Mouse (Mus musculus) frontal cortex, postnatal 25 days (tissue): ENCODE measurements around the gene Cdkal1.

ENCODE experiments used
- DNase-seq, 2 experiments: peaks; one replicate each; pipeline ENCODE4 v3.0.0; 2022; ENCODE audit warnings: low spot score in 2 of 2

Gene Cdkal1

DNA sequence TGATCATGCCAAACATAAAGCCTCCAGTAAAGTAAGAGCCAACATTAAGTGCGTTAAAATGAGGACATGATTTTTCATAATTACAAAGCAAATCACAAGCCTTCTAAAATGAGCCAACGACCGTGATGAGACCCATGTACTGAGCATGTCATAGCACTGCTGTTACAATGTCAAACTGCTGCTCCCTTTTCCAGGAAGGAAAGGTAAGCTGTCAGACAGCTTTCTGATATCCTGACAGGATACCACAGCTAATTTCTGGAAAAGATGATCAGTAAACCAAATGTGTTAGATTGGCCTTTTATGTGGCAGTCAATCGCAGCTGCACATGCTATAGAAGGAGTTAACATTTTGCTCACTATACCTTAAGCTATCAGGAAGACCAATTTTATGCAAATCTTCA is 44.7 kb downstream of the Cdkal1 start:
- DNase-seq = no peak

DNA sequence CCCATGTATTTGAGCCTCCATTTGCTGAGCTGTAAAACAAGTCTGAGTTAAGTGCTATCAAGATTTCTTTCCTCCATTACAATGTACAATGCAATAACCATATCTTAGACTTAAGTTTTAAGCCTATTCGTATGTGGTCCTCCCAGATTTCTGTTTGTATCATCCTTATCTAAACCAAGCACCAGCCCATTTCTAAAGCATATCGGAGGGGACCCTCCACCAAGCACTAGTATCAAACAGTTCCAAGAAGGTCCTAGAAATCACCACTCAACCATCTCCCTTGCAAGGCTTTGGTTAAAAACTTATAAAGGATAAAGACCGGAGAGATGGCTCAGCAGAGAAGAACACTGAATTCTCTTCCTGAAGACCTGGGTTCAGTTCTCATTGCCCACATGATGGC is 47.1 kb downstream of the Cdkal1 start:
- DNase-seq = no peak

DNA sequence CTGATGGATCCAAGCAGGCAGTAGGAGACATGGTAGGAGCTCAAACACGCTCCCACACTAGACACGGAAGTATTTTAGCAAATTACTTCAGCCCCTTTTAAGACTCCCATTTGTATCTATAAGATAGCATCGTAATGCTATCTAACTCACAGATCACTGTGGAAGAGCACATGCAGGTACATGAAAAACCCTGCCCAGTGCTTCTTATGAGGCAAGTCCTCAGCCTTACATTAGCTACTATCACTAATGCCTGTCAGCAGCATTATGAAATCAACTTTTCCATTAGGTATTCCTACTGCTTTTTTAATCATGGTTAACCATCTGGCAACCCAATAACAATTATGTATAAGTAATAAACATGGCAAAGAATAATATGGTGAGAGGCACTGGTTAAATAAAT is 47.5 kb downstream of the Cdkal1 start:
- DNase-seq = no peak

DNA sequence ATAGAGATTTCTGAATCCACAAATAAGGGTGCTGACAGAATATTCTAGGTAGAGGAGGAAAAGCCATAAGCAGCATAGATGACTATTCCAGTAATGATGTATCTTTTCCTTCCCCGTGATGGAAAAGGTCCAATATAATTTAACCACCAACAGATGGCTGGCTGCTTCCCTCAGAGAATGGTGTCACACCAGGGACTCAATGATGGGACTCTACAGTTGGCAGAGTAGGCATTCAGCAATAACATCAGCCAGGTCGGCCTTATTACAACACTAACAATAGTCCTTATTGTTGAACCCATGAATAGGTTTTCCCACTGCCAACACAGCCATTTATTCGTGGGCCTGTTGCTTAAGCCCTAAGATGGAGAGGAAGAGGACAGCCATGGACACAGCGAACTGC is 48.6 kb downstream of the Cdkal1 start:
- DNase-seq = no peak

DNA sequence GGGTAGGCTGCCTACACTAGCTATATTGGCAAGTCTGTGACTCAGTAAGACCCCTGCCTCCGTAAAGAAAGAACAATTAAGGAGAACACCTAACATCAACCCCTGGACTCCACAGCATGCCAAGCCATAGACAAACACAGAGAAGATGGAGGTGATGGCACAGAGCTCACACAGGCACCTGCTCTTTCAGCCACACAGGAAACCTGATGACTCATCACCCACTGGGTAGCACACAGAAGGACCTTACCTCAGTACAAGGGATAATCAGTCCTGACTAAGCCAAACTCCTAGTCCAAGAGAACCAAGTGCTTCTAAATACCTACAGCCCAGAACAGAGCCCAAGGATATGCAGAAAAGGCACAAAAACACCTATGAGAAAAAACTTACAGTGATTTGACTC is 50.2 kb downstream of the Cdkal1 start:
- DNase-seq = no peak

DNA sequence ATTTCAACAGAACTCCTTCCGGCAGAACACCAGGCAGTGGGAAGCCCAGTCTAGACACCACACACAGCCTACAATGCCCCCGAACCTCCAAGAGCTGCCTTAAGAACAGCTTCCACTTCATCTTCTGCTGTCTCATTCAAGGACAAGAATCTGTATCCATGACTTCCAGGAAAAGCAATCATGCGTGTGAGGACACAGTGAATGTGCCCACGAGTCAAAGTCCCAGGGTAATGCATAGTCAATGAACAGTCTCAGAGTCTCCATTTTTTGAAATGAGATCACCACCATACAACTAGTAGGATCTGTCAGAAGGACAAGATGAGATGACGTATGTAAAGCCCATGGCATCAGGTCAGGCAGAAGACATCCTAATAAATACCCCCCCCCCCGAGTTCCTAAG is 51.4 kb downstream of the Cdkal1 start:
- no peak for DNase-seq

DNA sequence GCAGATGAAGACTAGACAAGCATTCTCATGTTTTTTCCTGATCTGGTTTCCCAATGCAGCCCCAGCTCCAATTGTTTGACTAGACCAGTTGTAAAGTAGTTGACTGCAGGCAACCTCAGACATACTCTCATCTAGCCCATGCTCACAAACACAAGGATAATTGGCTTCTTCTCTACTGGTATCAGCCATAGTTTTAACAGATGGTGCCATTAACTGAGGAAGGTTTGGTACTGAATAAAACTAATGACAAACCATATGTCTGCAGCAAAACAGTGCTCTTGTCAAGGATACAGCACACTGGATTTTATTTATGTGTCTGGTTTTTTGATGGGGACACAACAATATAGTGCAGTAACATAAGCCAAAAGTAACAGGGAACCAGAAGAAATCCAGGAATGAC is 52.8 kb downstream of the Cdkal1 start:
- no peak for DNase-seq

DNA sequence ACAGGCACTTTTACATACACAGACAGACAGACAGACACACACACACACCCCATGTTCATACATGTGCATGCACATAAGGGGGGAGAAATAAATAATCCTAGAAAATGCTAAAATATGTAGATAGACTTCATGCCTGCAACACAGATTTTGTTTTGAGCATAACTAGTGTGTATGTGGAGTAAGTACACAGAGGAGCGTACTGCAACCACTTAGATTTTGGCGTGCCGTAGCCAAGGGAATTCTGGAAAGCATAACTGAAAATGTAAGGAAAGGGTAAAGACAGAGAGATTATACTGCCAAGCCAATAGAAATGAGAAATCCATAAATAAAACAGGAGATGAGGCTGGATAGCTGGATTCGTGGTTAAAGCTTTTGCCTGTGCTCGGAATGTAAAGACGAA is 55.4 kb downstream of the Cdkal1 start:
- no peak for DNase-seq

DNA sequence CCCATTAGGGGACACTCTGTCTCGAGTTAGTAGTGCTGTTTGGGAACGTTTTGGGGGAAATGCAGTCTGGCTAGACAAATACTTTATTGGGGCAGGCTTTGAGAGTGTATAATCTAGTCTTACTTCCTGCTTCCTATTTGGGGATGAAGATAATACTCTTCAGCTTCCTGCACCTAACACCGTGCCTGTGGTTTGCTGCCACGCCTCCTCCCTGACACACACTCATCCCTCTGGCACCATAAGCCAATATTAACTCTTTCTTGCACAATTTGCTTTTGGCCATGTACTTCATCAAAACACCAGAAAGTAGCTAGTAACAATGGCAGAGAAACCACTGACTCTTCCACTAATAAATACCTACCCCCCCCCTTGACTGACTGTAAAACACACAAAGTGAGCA is 63.4 kb downstream of the Cdkal1 start:
- no peak for DNase-seq

DNA sequence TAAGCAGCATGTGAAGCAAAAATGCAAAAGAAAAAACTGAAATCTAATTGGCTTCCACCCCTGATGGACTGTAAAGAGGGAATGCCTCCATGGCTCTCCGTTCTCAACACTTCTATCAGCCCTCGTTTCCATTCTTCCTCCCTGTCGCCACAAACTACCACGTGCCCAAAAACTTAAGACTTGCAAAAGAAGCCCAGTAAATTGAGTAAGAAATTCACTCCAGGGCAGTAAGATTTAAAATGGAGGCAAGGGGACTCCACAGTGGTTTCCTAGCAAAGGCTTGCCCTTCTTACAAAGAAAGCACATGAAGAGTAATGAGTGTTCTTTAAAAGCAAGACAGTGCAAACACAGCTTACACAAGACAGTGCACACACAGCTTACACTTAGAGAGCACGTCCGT is 64.0 kb downstream of the Cdkal1 start:
- DNase-seq = no peak

DNA sequence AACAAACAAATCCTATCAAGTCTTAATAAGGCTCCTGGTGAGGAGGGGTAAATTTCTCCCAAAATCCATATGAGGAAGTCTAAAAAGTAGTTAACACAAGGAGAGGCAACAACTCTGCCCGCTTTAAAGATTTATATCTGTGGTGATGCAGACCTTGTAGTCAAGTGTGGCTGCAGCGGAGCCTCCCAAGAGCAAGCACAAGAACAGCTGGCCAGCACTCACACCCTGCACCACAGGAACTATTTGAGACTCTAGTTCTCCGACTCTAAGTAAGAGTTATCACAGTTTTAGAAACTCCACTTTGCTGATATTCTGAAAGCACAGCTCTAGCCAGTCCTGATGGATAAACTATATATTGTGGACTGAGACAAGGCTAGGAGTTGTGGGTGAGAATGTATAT is 68.5 kb downstream of the Cdkal1 start:
- DNase-seq = no peak

DNA sequence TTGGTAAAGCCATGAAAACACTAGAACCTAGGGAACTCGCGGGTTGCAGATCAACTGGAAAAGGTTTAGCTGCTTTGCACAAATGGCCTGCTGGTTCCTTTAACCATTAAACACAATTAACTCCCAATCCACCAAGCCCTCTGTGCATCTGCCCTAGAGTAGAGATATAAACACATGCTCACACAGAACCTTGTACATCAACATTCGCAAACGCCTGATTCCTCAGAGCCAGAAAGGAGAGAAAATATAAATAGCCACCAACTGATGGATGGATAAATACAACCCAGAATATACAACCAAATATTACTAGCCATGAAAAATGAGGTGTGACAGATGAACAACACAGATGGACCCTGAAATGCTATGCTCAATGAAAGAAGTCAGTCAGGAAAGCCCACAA is 70.6 kb downstream of the Cdkal1 start:
- DNase-seq = no peak

DNA sequence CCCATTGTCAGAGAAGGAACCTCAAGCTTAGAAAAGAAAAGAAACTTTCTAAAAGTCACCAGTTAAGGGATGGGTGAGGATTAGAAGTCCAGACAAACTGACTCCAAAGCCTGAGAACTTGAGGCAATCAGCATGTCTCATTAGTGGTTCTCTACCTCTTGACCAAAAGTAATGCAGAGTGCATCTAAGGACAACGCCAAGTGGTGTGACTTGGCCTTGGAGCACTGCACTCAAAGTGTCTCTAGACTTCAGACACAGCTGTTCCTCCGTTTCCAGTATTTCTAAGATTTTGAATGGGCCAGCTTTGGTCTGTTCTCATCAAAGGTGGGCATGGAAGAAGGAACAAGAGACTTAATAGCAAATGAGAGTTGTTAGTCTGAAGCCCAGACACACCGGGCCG is 74.1 kb downstream of the Cdkal1 start:
- no peak for DNase-seq

DNA sequence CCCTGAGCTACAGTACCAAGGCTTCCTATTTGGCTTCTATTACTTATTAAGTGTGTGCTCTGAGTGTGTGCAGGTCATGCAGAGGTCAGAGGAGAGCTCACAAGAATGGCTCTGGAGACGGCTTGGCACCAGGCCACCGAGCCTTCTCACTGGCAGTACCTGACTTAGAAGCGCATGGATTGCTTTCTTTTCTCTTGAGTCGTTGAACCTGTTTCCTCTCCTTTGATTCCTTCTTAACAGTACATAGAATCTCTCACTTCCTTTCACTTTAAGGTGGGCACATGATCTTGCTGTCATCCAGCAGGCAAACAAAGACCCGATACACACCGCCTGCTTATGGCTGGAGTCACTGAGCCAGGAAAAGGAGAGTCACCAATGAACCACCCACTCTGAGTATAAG is 74.8 kb downstream of the Cdkal1 start:
- no peak for DNase-seq

DNA sequence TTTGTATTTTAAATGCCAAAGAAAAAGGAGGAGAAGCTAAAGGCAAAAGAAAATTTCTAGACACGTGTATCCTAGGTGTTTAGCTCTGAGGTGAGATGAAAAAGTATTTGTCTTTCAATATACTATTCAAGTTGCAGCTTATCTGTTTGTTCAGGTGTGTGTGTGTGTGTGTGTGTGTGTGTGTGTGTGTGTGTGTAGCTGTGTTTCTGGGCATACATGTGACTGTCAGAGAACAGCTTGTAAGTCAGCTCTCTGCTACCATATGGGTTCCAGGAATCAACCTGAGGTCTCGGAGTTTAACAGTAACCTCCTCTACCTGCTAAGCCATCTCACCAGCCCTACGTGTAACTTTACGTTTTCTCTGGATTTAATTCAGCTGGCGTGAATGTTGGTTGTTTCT is 76.0 kb downstream of the Cdkal1 start:
- no peak for DNase-seq

DNA sequence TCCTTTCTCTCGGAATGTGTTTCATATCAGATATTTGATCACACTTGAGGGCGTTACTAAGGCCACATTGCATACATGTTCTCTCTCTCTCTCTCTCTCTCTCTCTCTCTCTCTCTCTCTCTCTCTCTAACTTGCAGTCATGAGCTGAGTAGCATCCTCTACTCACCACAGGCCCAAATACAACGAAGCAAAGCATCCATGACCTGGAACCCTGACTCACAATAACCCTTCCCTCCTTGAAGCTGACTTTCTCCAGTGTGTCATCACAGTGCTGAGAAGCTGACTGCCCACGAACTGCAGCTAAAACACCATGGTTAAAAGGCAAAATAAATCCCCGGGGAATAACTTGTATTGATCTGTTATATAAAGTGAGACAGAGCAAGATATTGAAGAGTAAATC is 76.4 kb downstream of the Cdkal1 start:
- no peak for DNase-seq

DNA sequence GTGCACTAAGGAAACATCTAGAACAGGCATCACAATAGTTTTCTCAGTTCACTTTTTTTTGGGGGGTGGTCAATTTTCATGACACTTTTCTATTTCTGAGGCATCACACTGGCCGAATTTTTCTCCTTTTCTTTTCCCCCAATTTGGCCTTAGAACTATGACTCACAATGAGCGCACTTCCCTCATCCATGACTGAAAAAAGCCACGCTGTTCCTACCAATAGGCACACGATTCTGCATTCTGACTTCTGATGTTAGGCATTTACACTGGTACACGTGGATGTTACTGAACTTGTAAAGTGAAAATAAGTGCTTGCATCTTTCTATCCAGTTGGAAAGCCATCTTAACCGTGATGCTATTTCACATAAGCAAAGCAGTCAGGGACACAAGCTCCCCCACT is 77.3 kb downstream of the Cdkal1 start:
- DNase-seq = no peak

DNA sequence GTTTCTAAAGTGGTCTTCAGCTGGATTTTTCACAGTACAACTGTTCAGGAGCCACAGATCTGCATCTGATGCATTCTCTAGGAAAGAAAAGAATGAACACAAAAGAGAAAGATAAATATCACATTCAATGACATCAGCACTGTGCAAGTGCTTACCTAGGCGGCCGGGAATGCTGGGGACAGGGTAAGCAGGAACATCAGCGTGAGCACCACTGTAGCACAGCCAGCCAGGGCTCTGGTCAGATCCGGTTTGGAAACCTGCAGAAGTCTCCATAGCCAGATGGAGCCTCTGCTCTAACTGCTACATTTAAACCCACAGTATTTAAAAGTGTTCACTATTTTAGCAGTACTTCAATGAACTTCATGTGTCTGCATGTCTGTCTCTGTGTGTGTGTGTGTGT is 78.2 kb downstream of the Cdkal1 start:
- no peak for DNase-seq

DNA sequence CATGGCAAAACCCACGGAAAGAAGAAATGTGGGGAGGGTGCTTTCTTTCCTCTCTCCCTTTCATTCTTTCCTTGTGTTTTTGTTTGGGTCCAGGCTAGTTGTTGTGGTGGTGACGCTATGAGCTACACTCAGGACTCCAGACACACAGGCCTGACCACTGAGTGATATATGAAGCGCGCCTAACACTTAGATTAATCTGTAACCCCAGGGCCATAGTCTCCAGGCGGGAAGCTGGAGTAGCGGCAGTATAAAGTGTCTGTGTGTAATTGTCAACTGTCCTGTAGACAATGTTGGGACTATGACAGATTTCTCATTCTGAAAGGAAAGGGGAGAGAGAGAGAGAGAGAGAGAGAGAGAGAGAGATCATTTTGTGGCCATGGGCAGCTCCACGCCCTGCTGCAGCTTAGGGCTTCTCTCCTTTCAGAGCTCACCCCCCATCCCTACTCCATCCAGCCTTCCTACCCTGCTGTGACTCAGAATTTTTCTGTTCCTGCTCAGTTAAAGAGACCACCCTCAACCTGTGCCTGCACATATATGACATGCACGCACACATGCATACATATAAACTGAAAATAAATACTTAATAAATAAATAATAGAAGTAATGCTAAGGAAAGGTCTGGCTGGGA is 79.8 kb downstream of the Cdkal1 start:
- no peak for DNase-seq

DNA sequence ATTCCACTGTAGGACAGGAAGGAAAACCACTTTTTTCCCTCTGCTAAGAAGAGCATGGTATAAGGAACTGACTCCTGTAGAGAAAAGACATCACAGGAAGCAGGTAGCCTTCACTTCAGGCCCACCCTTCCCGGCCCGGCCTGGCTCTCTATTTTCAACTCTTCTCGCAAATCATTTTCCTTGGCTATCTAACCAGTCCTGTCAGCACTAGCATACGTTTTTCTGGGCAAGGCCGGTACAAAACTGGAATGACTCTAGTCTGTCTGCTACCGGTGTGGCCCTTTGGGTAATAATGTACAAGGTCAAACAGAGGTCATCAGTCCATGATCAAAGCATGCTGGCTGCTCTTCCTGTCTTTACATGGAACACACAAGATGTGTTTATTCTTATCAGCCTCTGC is 81.9 kb downstream of the Cdkal1 start:
- no peak for DNase-seq

DNA sequence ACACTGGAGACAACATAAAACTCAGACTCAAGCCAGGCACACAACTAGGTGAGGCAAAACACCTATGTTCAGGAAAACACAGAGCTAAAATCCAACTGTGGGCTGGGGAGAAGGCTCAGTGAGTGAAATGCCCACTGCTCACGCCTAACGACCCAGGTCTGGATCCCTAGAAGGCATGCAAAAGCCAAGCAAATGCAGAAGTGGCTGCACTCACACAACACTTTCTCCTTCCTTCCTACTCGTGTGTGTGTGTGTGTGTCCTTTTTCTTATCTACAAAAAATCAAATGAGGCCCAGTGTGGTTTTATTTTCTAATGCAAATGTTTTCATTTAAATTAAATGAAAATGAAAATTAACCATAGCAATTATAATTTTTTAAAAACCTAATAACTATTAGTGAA is 82.5 kb downstream of the Cdkal1 start:
- DNase-seq = no peak

DNA sequence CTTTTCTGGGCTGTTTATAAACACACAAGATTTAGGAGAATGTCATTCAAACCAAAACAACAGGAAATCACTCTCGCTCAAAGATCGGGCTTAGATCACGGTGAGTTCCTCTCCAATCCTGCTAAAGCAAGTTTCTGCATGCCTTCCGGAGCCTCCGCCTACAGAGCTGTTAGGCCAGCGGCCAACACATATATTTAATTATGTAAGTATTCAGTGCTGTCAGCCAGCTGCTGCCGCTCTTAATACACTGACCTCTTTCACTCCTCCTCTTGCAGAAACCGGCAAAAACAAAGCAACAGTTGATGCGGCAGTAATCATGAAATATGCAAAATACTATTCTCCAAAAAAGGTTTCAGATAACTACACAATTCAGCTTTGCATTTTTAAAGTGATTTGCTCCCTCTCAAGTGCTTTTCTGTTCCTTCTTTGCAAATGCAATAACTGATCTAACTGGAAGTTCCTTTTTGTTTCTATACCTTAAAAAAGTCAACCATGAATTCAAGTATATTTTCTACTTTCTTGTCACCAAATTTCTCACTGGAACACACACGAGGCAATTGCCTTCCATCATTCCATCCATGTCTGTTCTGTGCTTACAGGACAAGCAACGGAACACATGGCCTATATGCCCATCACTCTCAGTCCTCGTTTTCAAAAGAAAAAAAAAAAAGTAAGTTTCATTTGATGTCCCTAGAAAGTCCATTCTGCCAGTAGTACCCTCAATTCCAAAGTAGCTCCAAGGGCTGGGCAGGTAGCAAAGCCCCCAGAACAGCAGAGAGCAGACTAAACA is 85.6 kb downstream of the Cdkal1 start:
- peak in 1 of 2 experiments; percentile 16 for DNase-seq

DNA sequence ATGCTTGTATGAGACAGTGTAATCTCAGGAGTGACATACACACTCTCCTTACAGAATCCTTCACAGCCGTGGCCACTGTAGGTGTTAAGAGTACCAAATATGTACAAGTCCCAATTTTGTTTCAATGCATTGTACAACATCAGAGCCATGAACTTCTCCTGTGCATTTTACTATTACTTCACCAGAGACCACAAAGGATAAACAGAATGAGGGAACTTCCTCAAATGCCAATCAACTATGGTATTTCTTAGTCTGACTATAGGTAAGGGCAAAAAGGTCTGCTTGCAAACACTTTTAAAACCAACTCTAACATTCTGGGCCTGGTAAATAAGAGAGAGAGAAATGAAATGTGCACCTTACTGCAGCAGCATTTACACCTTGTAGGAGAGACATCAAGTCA is 87.4 kb downstream of the Cdkal1 start:
- no peak for DNase-seq

DNA sequence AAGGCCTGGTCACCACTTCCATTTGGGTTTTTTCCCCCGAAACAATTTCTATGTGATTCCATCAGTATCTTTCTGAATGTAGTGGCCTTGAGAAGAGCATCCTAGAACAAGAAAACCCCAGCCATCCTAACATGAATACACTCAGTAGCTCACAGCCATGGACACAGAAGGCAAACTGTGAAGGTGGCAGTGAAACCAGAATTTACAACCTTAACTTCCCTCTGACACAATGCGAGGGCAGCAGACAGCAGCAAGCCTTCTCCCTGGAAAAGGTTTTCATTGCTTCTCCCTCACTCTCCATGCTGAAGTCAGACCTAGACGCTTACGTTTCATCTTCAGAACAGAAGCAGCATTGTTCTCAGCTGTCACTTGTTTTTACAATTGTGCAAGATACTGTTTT is 87.9 kb downstream of the Cdkal1 start:
- DNase-seq = no peak
